Mouse (Mus musculus) thymus, postnatal 10 days (tissue): ENCODE data around the gene Lrrk1.

Source experiments
- DNase-seq, 2 experiments: peaks; one replicate each; pipeline ENCODE4 v3.0.0; 2021; ENCODE audit warnings: low spot score in 2 of 2

The Lrrk1 gene

DNA sequence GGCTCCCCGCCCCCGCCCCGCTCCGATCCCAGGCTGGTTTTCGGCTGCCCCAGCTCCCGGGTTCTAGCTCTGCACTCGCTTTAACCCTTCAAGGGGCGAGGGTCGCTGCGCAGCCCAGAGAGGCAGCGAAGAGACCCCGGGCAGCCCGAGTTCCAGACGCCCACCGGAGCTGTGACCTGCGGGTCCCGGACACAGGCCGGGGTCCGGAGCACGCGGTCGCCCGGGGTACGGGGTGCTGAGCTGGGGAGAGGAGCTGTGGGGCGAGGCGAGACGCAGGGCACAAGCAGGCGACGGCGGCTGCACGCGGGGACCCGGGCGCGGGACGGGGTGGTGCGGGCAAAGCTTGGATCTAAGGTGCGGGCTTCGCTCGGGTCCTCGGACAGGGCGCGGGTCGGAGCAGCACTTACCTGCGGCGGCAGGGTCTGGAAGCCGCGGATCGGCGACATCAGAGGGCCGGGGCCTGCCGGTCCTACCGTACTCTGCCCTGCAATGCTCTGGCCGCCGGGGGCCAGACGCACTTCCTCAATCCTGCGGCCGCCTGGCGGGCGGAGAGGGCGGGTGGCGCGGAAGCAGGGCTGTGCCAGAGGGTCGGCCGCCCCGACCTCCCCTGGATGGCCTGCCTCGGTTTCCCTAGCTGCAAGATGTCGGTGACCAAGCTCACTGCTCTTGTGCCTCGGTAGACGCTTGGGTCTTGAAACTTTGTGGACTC is at the start of gene Lrrk1:
Lrrk1 (minus strand) TSS at position 538 of the 709 bp plus-strand sequence.
- DNase-seq = no peak

DNA sequence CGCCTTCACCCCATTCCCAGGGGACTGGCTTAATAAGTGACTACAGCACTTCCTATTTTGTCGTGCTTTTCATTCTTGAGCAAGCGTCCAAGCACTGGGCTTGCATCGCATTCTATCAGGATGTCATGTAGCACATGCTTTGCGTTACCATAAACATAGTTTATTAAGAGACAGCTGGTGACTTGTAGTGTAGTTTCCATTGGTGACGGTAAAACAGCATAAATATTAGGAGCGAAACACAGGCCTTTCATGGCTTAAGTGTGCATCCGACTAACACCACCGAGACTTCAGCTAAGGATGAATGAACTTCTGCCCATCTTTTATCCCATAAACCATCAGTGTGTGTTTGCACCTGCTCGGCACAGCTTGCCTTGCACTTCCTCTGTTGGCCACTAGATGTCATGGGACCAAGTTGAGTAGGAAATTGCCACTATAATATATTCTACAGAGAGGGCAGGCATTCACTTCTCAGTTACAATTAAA is 46.3 kb upstream of the Lrrk1 start:
- peak; percentile 16 to 53 for DNase-seq

DNA sequence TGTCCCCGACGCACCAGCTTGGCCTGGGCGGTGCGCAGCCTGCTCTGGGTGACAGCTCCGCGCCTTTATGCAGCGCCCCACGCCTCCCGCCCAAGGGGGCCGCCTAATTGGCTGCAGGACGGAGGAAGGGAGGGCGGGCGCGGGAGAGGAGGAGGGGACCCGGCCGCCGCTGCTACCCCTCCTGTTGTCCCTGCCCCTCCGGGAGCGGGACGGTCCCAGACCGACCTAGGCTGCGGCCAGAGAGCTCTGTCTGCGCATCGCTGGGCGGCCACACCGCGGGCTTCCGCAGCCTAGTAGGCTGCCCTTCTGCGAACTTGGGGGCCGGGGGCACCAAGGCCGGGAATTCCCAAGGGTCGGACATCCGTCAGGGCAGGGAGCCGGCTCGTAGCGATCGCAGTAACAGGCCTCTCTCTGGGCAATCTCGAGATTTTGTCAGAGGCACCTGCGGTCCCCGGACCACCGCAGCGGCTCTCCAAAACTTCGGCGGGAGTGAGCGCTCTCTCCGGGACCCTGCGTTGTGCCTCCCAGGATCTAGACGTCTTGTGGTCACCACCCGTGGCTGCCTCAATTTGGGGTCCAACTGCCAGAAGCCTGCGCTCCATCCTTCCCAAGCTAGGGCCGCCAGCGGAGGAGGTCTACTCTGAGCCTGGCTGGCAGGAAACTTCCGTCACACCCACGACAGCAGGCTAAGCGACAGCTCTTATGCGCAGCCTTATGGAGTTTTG is 39.4 kb upstream of the Lrrk1 start, which contains the start of gene Aldh1a3:
Aldh1a3 (minus strand) TSS at position 81 of the 725 bp plus-strand sequence.
- DNase-seq = no peak

DNA sequence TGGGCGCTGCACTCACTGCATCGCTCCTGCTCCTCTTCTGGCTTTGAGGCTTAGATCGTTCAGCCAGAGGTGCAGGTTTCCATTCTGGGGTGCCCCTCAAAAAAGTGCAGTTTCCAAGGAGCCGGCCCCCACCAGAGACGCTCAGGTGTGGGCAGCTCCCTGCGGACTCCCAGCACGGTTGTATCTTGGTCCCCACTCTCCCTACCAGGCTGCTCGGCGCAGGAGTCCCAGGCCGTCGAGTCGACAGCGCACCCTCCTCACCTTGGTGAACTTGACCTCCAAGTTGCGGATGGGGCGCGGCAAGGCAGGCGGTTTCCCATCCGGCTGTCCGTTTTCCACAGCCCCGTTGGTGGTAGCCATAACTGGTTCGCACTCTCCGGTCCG is 38.9 kb upstream of the Lrrk1 start:
- DNase-seq = no peak

DNA sequence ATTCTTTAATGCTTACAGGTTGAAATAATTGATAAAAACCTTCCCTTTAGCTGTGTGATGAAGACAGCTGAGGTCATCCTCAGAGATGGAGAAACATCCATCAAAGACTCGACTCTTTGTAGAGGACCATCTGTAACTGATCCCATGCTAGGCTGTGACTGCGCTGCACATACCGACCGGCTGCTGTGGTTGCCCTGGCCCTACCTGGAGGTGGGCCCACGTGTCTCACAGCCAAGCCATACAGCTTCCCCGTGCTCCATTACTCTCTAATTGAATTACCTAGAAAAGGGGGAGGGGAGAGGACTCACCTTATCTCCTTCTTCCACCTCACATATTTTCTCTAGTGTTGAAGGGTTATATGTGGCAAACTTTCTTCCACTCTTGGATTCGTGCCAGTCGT is 33.8 kb upstream of the Lrrk1 start:
- no peak for DNase-seq

DNA sequence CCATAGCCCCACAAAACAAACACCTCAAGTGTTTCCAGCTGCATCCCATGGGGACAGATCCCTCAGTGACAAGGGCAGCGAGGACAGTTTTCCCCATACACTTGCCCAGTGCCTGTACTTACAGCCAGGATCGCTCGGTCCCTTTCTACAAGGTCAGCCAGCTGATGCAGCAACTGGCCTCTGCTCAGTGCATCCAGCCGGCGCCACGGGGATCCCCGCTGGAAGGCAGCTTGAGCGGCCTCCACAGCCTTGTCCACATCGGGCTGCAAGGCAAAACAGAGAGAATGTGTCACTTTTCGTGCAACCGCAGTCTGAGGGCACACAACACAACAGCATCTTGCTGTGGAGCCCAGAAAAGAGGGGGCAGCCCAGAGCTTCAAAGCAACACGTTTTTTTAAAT is 30.8 kb upstream of the Lrrk1 start:
- DNase-seq = no peak

DNA sequence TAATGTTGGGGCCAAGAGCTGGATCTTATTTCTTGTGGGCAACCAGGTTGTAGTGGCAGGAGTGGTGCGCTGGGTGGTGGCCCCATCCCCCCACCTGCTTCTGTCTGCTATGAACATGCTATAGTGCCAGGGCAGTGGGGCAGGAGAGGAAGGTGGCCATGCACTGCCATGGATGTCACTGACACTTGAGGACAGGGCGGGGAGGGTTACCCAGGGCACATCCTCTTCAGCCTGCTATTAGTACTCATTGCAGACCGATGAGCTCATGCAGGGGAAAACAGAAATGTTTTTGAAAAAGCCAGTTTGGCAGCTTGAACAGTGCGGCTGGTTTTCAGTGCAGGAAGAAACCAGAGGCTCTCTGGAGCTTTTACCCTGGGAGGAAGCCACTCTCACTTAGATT is 28.7 kb upstream of the Lrrk1 start:
- DNase-seq = peak in 1 of 2 experiments; percentile 4

DNA sequence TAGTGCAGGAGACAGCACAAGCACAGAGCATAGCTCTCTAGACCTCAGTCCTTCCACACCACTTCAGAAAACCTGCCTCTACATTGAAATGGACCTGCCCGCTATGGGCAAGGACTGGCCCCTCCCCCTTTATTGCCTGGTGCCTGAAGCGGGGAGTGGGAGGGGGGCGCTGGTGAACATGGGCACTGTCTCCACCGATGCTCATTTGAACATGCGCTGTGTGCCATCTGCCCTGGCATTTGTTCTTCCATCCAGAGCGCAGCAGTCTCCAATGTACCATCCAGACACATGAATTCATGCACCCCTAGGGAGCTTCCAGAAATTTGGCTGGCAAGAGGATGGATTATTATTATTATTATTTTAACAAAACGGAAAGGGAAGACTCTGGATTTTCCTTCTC is 24.9 kb upstream of the Lrrk1 start:
- no peak for DNase-seq

DNA sequence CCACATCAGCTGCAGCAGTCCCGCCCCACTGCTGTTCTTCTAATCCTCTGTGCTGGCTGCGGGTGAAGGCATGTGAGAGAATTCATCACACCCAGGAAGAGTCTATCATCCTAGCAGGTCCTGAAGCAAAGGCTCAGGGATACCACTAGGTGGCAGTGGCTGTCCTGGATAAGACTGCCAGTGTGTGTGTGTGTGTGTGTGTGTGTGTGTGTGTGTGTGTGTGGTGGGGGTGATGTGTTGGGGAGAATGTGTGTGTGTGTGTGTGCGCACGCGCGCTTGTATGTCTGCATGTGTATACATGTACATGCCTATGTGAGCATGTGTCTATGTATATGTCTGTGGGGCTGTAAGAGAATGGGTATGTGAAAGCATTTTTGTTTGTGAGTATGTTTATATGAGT is 21.3 kb upstream of the Lrrk1 start:
- no peak for DNase-seq

DNA sequence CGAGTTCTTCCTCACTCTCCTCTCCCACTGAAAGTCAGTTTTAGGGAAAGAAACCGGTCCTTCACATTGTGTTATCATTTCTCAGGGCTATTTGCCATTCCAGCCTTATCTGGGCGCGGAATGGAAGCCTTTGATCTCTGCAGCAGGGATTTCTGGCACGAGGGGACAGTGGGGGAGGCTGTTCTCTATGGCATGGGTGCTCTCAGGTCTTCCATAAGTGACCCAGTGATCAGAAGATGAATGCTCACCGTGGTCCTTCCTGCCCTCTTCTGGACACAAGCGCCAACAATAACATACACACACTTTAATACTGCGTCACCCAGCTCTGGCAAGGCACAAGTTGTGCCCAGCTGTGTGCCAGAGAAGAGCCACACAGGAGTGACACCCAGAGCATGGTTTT is 18.8 kb upstream of the Lrrk1 start:
- DNase-seq = no peak

DNA sequence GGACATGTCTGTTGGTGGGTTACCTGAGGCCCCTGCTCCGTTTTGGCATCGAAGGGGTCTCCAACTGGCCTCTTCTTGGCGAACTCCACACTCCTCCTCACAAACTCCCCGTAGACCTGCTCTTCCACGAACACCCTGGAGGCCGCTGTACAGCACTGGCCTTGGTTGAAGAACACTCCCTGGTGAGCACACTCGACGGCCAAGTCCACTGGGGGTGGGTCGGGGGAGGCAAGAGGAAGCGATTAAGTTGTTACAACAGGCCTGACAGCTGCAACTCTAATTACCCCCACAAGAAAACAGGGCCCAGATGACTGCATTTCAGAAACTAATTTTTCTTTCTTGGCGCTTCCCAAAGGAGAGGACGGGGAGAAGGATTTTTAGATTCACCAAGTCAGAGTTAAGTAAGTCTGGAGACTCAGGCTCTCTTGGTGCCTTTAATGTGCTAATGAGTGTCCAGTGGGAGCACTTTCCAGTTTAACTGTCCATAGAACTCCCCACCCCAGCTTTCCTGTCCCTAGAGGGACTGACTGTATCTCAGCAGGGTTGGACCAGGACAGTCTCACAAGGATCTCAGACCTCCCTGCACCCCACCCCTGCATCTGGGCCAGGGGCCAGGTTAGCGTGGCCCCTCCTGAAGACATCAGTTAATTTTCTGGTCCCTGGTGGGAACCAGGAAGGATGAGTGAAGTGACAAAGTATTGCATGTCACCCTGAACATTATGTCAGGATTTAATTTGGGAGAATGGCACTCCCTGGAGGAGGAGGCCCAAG is 18.0 kb upstream of the Lrrk1 start:
- no peak for DNase-seq

DNA sequence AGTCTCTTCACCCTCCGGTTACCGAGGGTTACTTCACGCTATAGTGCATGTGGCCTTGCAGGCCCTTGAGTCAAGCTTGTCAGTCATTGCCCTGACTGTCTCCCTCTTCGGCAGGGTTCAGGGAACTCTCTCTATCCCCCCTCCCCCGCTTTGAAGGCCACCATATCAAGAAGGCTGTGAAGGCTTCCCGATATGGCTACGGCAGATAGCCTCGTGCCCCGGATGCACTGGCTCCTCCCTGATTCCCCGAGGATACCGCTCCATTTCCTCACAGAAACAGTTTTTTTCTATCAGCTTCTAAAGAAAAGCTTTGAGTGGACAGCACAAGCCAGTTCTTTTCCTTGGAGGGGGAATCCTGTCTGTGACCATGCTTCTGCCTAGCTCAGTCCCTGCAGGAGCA is 17.4 kb upstream of the Lrrk1 start:
- no peak for DNase-seq

DNA sequence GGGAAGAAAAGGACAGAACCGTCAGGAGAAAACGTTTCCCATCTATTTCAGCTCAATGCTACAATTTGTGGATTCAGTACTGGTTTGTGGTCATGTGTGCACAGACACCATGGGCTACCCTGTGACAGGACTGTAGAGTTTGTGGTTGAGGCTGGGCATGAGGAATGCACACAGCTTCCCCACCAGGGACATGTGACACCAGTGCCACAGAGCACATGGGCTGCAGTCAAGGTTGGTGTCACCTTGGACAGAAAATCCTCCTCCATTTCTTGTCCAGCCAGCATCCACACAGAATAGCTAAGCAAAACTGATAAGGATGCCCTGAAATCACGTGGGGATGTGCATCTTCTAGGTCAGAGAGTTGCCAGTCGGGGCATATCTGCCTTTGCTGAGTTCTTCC is 16.7 kb upstream of the Lrrk1 start:
- no peak for DNase-seq

DNA sequence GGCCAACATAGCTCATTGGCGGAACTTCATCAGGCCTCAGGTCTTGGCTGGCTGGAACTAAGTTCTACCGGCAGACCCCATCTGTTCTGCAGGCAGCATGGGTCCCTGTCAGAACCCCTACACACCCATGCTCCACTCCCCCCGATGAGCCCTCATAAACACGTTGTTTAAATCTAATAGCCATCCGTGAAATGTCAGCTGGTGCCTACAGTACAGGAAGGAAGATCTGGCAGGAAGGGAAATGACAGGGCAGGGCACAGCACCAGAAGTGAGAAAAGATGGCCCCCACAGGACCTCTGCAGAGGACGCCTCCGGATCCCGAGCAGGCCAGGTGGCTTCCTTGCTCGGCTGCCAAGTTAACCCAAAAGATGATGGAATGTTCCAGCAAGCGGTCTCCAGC is 16.0 kb upstream of the Lrrk1 start:
- no peak for DNase-seq

DNA sequence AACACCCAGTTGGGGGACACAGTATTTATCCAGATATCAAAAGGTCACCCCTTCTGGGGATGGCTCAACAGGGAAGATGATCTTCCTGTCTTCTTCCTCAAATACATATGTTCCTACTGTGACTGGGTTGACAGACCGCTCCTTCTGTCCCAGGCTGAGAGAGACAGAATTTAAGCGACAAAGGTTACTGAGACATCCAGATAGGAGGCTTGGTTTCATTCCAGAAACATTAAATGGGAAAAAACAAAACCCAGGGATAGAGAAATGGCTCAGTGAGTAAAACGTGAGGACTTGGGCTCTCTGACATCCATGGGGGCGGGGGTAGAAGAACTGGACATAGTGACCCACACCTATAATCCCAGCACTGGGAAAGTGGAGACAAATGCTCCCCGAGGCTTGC is 14.7 kb upstream of the Lrrk1 start:
- no peak for DNase-seq

DNA sequence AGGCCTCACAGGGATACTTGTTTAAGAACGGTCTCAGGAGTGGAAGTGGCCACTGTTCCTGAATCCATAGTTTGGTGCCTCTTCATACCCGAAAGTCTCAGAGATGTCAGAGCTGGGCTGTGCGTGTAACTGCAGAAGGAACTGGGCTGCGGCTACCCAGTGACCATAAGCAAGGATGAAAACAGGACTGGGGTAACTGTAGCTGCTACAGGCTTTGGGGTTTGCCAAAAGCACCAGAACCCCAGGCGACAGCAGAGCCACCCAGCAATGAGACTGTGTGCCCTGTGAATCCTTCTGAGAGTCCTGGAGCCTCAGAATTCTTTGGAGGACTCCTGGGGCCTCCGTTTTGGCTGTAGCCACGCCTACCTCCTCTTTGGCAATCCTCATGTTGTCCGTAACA is 13.5 kb upstream of the Lrrk1 start:
- no peak for DNase-seq

DNA sequence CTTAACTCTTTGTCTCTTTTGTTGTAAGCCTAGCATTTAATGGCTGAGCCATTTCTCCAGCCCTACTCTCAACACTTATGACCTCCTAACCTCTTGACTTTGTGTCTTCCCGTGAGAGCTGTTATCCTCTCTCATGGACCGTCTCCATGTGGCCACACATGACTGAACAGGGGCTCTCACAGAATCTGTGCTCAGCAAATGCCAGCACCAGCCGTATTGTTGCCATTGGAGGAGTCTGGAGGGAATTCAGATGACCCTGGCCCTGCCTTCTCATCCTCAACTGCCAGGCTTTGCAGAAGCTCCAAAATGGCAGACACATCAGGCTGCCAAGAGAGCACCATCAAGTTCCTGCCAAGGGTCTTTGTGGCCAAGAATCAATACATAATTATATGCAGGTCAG is 9.1 kb upstream of the Lrrk1 start:
- DNase-seq = no peak

DNA sequence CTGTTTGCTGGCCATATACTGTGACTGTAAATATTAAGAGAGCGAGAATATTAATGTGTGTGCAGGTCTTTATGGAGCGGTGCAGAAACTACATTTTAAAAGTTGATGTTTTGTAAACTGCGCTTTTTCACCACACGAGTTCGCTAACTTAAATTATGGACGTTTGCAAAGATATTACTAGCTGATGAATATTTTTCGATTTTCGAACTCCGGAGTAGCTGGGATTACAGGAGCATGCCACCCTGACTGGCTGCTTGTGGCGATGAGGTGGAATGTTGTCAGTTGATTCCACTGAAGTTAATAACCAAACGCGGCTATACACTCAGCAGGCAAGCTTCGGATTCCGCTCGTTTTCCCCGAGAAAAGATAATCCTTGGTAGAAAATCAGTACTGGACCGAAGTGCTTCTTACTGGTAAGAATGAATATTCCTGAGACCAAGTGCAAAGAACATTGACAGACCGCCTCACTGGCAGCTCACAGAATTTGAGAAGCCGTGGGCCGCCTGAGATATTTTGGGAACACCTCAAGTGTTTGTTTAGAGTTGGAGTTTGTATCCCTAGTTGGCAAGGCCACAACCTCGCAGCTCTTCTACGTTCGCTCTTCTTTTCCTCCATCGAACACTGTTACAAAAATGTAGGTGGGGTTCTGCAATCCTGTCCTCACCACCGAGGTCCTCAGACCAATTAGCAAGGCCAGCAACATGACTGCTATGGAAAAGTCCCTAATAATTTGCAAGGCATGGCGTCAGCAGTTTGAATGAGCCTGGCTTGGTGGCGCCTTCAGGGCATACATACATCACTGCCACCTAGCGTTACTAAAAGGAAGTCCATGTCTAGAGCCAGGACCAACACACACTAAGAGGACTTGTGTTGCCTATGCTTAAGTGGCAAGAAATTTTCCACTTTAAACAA is 727 bp upstream of the Lrrk1 start:
- DNase-seq = peak in 1 of 2 experiments; percentile 28

DNA sequence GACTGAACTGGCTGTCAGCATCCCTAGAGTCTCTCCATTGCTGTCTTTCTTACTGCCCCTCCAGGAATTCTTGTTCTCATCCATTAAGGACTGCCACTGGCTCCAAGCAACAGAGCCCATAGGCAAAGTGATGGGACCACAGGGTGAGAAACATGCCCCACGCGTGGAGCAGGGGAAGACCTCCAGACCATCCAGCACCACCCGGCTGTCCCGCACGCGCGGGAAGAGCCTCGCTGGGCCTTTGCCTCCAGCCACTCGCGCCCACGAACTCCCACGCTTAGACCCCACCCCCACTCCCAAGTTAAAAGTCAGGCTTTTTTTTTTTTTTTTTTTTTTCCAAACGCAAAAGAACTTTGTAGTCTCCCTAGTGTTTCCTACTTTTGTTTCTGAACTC is 734 bp downstream of the Lrrk1 start:
- no peak for DNase-seq

DNA sequence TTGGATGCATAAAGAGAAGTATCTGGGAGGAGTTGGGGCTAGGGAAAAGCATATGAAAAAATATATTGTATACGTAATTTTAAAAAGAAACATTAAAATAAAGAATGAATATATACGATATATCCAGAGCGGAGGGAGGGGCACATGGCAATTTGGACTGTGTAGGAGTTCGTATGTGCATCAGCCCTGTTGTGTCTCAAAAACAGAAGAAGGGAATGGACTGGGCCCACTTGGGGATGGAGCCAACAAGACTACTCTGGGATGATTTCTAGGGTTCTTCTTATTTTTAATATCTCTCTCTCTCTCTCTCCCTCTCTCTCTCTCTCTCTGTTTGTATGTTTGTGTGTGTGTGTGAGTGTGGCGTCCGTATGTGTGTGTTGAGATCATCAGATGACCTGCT is 1.7 kb downstream of the Lrrk1 start:
- DNase-seq = no peak

DNA sequence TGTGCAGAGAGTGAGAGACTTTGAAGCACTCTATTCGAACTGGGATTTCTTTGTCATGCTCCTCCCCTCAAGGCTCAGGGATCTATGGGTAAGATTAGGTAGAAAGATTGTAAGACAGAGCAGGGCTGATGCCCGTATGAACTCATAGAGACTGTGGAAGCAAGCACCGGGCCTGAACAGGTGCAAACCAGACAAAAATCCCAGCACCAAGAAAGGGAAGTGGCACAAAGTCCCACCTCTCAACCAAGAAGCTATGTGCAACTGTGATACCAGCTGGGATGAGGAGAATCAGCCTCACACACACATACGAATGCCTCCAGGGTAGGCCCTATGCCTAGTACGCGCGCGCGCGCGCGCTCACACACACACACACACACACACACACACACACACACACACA is 2.3 kb downstream of the Lrrk1 start:
- DNase-seq = no peak

DNA sequence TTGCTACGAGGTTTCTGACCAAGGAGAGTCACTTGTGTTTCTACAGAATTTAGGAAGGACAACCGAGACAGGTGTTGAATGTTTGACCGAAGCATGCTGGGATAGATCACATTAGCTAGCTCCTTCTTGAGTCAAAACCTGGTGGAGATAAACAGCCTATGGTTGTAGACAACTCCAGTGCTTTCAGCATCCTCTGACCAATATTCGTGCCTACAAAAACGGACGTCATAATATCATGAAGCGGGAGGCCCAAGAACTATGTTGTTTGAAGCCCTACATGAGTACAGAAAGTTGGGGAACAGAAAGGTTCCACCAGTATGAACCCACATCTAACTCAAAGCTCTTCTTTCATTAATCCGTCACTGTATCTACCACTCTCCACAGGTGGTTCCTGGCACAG is 3.3 kb downstream of the Lrrk1 start:
- no peak for DNase-seq
